Mouse (Mus musculus): ENCODE results near the gene Atn1.

Atn1 gene

DNA sequence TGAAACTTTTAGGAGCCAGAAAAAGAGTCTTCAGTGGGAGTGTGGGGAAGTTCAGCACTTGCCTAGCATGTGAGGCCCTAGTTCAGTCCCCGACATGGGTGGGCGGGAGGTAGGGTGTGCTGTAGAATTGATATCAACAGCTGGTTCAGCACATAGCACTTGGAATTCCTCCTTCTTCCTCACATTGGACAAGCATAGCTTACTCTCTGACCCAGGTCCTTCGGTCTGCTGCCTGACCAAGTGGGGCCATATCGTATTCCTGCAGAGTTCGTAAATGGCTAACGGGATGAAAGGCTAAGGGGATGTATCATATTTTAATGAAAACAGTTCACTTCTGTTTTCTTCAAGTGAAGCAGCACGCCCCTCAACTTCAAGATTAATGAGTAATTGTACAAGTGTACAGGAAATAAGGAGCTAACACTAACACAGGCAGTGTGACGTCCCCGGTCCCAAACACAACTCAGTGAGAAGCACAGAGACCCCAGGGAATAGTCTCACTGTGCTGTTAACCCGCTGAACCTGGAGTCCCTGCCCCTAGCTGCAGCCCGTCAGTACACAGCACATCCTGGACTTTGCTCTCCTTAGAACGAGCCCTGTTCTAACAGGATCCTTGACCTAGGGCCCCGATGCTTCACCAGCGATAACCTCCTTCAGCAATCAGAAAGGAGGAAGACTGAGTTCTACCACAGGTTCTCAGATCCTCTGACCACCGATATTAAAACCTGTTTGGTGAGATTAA is 62.9 kb downstream of the Atn1 start:
- TF ChIP-seq GATA4 (IDR thresholded peaks at IDR 0.05; ENCODE audit: insufficient replicate concordance, low read length) = no peak
